Mouse (Mus musculus) urinary bladder, postnatal 36 days (tissue): ENCODE results near the gene Prlh.

ENCODE experiments used
- DNase-seq, 2 experiments: peaks; one replicate each; pipeline ENCODE4 v3.0.0; 2022; ENCODE audit warnings: low spot score in 2 of 2, mixed read lengths in 1 of 2

The Prlh gene

GRCm38 (mm10) chr1:90952808-90953207 is at the start of gene Prlh:
Gene Prlh (plus strand): TSS chr1:90953108.
- DNase-seq = no peak

GRCm38 (mm10) chr1:90903211-90903945 is 49.5 kb upstream of the Prlh start:
- no peak for DNase-seq

DNA sequence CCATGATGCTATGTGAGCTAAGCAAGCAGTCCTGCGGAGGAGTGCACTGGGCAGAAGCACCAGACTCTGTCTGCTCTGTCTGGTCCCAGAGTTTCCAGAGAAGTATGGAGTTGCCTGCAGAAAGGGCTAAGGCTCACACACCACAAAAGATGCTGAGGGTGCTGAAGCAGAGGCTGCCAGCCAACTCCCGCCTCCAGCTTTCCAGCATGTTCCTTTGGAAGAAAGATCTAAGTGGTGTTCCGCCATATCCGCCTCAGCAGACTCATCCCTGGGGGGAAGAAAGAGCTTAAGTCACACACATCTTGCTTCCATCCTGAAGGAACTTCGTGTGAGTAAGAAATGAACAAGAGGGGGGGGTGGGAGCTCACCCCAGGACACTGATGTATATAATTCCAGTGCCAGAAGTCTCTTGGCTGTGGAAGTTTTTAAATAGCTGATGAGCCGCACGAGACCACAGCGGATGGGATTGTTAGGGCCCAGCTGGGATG is 48.9 kb upstream of the Prlh start:
- DNase-seq = no peak

GRCm38 (mm10) chr1:90904729-90905404 is 48.0 kb upstream of the Prlh start:
- DNase-seq = no peak

DNA sequence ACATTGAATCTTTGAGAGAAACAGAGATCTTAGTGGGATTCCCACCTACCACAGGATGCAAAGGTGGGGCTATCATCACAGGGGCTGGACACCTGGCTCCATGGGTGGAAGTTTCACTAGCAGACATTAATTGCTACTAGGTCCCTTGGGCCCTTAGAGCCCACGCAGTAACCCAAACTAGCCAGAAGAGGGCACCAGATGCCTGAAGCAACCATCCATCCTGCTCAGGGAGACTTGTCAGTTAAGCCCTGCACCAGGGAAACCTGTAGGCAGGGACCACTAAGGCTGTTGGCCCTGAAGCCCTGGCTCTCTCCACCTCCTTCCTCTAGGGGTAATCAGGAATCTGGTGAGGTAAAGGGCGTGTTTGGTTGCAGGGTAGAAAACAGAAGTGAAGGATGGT is 46.6 kb upstream of the Prlh start:
- DNase-seq = peak; percentile 47 to 59

DNA sequence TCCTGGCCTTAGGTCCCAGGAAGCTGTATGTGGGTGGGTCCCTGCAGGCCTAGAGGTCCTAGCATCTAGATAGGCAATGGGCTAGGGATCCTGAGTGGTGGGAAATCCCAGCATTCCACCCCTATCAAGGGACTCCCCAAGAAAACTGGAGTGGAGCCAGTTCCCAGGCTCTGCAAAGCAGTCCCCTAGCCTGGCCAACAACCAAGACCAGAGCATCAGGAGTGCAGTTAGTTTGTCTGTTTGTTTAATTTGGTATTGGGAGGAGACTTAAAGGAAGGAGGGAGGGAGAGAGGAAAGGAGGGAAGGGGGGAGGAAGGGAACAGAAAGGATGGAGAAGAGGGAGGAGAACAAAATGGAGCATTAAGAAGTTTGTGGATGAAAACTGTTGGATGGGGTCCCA is 43.7 kb upstream of the Prlh start:
- no peak for DNase-seq

GRCm38 (mm10) chr1:90909631-90910152 is 43.2 kb upstream of the Prlh start:
- DNase-seq = peak; percentile 65 to 70

- no peak for DNase-seq
These were observed 39.7 kb upstream of the Prlh start for GRCm38 (mm10) chr1:90913231-90913630.

- peak; percentile 47 to 60 for DNase-seq
These were observed 37.8 kb upstream of the Prlh start, which contains the start of gene Mlph for GRCm38 (mm10) chr1:90914948-90915569. Gene Mlph (plus strand): TSS chr1:90915085.

- peak in 1 of 2 experiments; percentile 7 for DNase-seq
These were observed 35.4 kb upstream of the Prlh start for GRCm38 (mm10) chr1:90917509-90917908.

DNA sequence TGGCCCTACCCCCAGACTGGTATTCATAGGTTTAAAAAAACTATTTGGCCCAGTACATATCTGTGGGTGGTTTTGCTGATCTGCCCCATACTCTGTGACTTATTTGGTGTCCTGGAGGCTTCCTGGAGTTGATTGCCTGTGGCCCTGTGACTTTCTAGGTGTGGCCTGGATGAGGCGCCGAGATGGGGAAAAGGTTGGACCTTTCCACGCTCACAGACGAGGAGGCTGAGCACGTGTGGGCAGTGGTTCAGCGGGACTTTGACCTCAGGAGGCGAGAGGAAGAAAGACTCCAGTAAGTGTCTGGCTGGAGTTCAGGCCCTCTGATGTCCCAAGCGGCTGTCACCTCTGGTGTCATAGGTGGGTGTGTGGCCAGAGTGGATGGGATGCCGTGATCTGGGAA is 31.2 kb upstream of the Prlh start:
- DNase-seq = no peak

- no peak for DNase-seq
These were observed 26.9 kb upstream of the Prlh start for GRCm38 (mm10) chr1:90926030-90926429.

GRCm38 (mm10) chr1:90927308-90927707 is 25.6 kb upstream of the Prlh start:
- peak; percentile 48 to 61 for DNase-seq

GRCm38 (mm10) chr1:90927929-90928574 is 24.9 kb upstream of the Prlh start:
- DNase-seq = no peak

DNA sequence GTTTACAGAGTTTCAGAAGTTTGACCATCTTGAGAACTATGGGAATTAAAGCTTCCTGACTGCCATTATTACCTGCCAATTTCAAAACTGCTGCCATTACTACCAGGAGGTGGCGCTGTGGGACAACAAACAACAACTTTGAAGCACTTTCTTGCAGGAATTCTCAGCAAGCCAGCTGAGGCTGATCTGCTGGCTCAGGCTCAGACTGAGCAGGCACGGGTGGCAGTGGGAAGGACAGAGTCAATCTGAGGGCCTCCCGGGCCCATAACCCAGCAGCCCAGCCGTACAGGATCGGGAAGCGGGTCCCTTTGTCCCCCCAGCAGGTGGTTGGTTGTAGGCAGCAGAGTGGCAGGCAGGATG is 24.4 kb upstream of the Prlh start:
- peak; percentile 80 to 88 for DNase-seq

- no peak for DNase-seq
These were observed 19.9 kb upstream of the Prlh start for GRCm38 (mm10) chr1:90933001-90933400.

DNA sequence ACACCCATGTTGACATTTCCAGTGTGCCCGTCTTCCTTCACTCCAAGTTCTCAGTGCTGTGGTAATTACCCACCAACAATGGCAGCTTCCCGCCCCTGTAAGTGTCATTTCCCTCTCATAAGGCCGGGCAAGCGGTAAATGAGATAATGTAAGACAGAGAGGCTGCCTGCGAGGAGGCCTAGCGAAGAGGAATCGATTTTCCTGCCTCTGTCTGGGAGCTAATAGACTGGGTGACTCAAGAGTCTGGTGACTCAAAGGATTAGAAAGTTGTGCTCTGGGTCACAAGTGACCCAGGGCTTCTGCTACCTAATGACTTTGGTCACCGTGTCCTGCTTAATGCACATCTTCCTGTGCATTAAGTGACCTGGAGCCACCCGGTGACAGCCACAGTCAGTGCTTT is 15.9 kb upstream of the Prlh start:
- DNase-seq = no peak

DNA sequence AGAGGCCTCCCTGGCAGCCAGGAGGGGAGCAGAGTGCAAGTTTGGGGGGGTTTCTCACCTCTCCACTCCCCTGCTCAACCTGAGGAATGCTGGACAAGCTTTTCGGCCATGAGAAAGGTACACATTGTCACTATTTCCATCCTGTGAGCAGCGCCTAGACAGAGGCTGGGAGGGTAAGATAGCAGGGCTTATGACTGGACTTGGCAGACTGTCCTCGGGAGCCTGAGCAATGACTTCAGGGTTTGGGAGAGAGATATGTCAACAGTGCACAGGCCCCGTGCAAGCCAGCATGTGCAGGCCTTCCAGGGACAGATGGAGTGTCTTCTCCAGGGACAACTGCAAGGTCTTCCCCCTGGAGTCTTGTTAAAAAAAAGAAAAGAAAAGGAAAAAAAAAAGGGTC is 12.9 kb upstream of the Prlh start:
- no peak for DNase-seq

DNA sequence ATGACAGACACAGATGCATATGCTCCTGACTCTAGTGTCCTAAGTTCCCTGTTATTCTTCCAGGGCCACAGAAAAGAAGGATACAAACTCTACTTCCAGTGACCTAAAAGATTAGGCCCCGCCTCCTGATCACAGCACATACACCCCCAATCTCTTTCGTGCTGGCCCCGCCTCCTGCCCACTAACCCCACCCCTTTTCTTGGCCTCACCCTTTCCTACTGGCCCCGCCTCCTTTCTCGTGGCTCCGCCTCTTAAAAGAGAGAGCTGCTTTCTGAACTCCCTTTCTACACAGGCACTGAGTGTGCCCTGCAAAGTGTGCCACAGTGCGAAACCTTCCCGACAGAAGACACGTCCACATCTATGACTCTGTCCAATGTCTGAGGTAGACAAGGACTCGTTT is 7.7 kb upstream of the Prlh start:
- DNase-seq = no peak

DNA sequence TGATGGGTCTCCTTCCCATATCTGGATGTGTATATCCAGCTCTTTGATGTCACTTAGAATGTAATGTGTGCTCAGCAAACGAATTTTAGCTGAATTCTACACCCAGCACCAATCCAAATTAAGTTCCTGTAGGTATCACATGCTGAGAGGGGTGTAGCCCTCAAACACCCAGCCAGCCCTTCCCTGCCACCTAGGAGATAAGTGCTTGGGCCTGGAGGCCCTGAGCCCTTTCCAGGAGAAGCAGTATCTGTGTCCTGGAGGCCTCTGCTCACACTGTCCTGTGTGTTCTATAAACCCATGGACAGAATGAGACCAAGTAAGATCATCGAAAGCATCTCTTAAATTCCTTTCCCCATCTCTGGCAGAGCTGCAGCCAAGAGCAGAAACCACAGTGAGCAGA is 5.7 kb upstream of the Prlh start:
- no peak for DNase-seq

DNA sequence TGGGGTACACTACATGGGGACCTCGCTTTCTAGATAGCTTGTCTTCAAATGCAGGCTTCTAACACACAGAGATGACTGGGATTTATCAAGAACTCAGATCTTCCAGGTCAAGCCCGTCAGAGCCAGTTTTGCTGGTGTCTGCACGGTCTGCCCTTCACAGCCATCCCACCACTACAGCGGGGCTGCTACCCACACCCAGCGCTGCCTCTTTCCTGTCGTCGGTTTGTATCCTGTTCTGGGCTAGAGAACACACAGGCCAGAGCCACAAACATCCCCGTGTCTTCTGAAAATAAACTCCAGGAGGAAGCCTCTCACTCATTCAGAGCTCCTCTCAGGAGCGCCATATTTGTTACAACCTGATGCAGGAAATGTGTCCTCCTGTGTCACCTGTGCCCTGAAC is 3.6 kb upstream of the Prlh start:
- DNase-seq = no peak

DNA sequence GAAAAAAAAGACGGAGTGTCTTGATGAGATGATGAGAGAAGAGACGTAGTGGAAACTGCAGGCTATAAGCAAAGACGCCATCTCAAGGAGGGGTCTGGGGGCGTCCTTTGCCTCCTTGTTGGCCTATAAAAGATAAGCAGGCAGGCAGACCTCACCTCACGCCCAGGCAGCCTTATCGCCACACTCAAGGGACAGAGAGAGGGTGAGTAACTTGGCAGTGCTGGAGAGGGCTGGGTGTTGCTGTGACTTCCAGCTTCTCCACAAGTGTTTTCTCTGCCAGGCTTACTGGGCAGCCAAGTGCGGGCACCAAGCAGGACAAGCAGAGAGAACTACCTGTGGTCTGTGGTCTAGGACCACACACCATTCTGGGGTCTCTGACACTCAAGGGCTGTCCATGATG is 1.2 kb upstream of the Prlh start:
- no peak for DNase-seq
